Mouse (Mus musculus) intestine, postnatal 0 days (tissue): Measurements from ENCODE around the gene Gm2026. TPM values are rescaled to one million over a fixed set of nuclear protein-coding genes. Genes with fewer than 3 reads are reported as not detected.
"Not testable (repeated sequence)": the region's sequence is repeated elsewhere in the genome, so short reads cannot be mapped to it uniquely, and the experiment has no call there.

Experiments used
- ATAC-seq: fragments of 200-750 bp; cut with Nextera tagmentation; 2 replicates; pipeline ENCODE4 v1.8.0; 2017; ENCODE audit warnings: mild to moderate bottlenecking, moderate TSS enrichment, moderate library complexity
- H3K27ac ChIP-seq: fragments of 300-500 bp; sonication (generic); 2 replicates; pipeline ENCODE4 v1.5.1; 2014; ENCODE audit warnings: mild to moderate bottlenecking, low read depth, low read length, moderate library complexity
- H3K27me3 ChIP-seq: fragments of 300-500 bp; sonication (generic); replicated peaks from 2 replicates; pipeline ENCODE4 v1.6.1; 2014; ENCODE audit warnings: low read length, mixed read lengths; ENCODE audit not compliant: control insufficient read depth, insufficient read depth
- H3K36me3 ChIP-seq: fragments of 300-500 bp; sonication (generic); 2 replicates; pipeline ENCODE4 v1.6.1; 2014; ENCODE audit warnings: mild to moderate bottlenecking, moderate library complexity; ENCODE audit not compliant: control insufficient read depth, insufficient read depth
- H3K4me1 ChIP-seq: fragments of 300-500 bp; sonication (generic); replicated peaks from 2 replicates; pipeline ENCODE4 v1.6.1; 2014; ENCODE audit warnings: antibody characterized with exemption, low read length, mixed read lengths; ENCODE audit not compliant: control insufficient read depth, insufficient read depth
- H3K4me2 ChIP-seq: fragments of 300-500 bp; sonication (generic); replicated peaks from 2 replicates; pipeline ENCODE4 v1.6.1; 2014; ENCODE audit warnings: low read depth, mild to moderate bottlenecking, moderate library complexity
- H3K4me3 ChIP-seq: fragments of 300-500 bp; sonication (generic); 2 replicates; pipeline ENCODE4 v1.5.1; 2014; ENCODE audit warnings: low read depth, low read length
- H3K9ac ChIP-seq: fragments of 300-500 bp; sonication (generic); 2 replicates; pipeline ENCODE4 v1.6.1; 2014; ENCODE audit warnings: mild to moderate bottlenecking, low read depth, low read length
- H3K9me3 ChIP-seq: fragments of 300-500 bp; sonication (generic); 2 replicates; pipeline ENCODE4 v1.6.1; 2016; ENCODE audit warnings: mixed run types; ENCODE audit not compliant: control insufficient read depth
- WGBS: fragments of 180-500 bp; shearing (Covaris S2); extraction: QIAGEN DNeasy Blood & Tissue Kit; methylation state at CpG from one replicate; pipeline ENCODE4 v1.1.7; 2014; 5-methylcytosine and 5-hydroxymethylcytosine counted together
- polyA plus RNA-seq: library from polyadenylated mRNA; unstranded; fragments of >200 nt; fragmentation: Nextera tagmentation; extraction: Ambion mirVana; gene quantifications from 2 replicates; pipeline ENCODE4 v1.2.1, GENCODE M21; 2015

Gm2026 gene
- 7.0 and 9.2 TPM in 2 replicates for polyA plus RNA-seq

- WGBS = no CpG with 5 or more reads among the region's 4 CpGs
- H3K9me3 ChIP-seq, H3K9ac ChIP-seq, H3K4me3 ChIP-seq, ATAC-seq, H3K27me3 ChIP-seq, H3K27ac ChIP-seq, H3K4me2 ChIP-seq, H3K4me1 ChIP-seq, H3K36me3 ChIP-seq: not testable (repeated sequence)
These were observed at the start of gene Gm2026 for GRCm38 (mm10) chr2:175965031-175965430. Gm2026 (plus strand) TSS chr2:175965331.

GRCm38 (mm10) chr2:175931000-175931399 lies 34.1 kb upstream of the Gm2026 start, which contains the start of gene Zfp966:
Zfp966 (minus strand) TSS chr2:175931100.
- not testable (repeated sequence) for H3K9ac ChIP-seq, ATAC-seq, H3K4me3 ChIP-seq, H3K9me3 ChIP-seq, H3K4me2 ChIP-seq, H3K27ac ChIP-seq, H3K4me1 ChIP-seq, H3K27me3 ChIP-seq, H3K36me3 ChIP-seq
- no CpG with 5 or more reads among the region's 6 CpGs for WGBS

Other genes with a start within 250 kb of the Gm2026 start
- gene Gm2007, start 223.8 kb upstream of the Gm2026 start, polyA plus RNA-seq = 1.6 TPM in 1 of 2 replicates, not detected in the other
- 1.1 TPM in 2 replicates for gene Gm14288, start 164.2 kb upstream of the Gm2026 start, polyA plus RNA-seq
- gene Gm6710, start 96.1 kb upstream of the Gm2026 start, polyA plus RNA-seq = 7.9 and 9.3 TPM in 2 replicates
- gene Zfp966, start 34.2 kb upstream of the Gm2026 start, polyA plus RNA-seq = 0.42 and 0.68 TPM in 2 replicates
- 0.20 and 0.81 TPM in 2 replicates for gene Gm2004, start 184.5 kb downstream of the Gm2026 start, polyA plus RNA-seq